Mouse (Mus musculus): ENCODE data around the gene Ppp1r14a.

Ppp1r14a gene

GRCm38 (mm10) chr7:29304463-29305262 lies 15.6 kb downstream of the Ppp1r14a start:
- DNase-seq: no peak

- DNase-seq: no peak
These were observed 16.3 kb downstream of the Ppp1r14a start for GRCm38 (mm10) chr7:29305263-29305988.

GRCm38 (mm10) chr7:29306108-29306507 lies 17.0 kb downstream of the Ppp1r14a start:
- DNase-seq: no peak

GRCm38 (mm10) chr7:29306619-29307018 lies 17.5 kb downstream of the Ppp1r14a start:
- DNase-seq: no peak

- DNase-seq: peak; percentile 69 to 77
These were observed 18.4 kb downstream of the Ppp1r14a start for GRCm38 (mm10) chr7:29307350-29308104.

GRCm38 (mm10) chr7:29309221-29309721 lies 20.2 kb downstream of the Ppp1r14a start:
- peak; percentile 37 to 43 for DNase-seq

- peak in 1 of 2 experiments; percentile 41 for DNase-seq
These were observed 20.6 kb downstream of the Ppp1r14a start for GRCm38 (mm10) chr7:29309749-29310148.

- no peak for DNase-seq
These were observed 23.9 kb downstream of the Ppp1r14a start for GRCm38 (mm10) chr7:29313051-29313450.

- no peak for DNase-seq
These were observed 24.6 kb downstream of the Ppp1r14a start for GRCm38 (mm10) chr7:29313572-29314261.

GRCm38 (mm10) chr7:29314844-29315628 lies 25.9 kb downstream of the Ppp1r14a start:
- DNase-seq: no peak

- no peak for DNase-seq
These were observed 27.1 kb downstream of the Ppp1r14a start for GRCm38 (mm10) chr7:29316137-29316734.

- peak in 1 of 2 experiments; percentile 46 for DNase-seq
These were observed 27.9 kb downstream of the Ppp1r14a start for GRCm38 (mm10) chr7:29316976-29317375.

GRCm38 (mm10) chr7:29317558-29317957 lies 28.4 kb downstream of the Ppp1r14a start:
- DNase-seq: peak; percentile 61 to 66

GRCm38 (mm10) chr7:29318115-29318911 lies 29.2 kb downstream of the Ppp1r14a start:
- peak in 1 of 2 experiments; percentile 34 for DNase-seq

- peak in 1 of 2 experiments; percentile 42 for DNase-seq
These were observed 30.5 kb downstream of the Ppp1r14a start for GRCm38 (mm10) chr7:29319337-29320307.

GRCm38 (mm10) chr7:29327087-29327486 lies 38.0 kb downstream of the Ppp1r14a start:
- no peak for DNase-seq

- DNase-seq: no peak
These were observed 39.9 kb downstream of the Ppp1r14a start for GRCm38 (mm10) chr7:29328984-29329383.

- DNase-seq: no peak
These were observed 45.0 kb downstream of the Ppp1r14a start for GRCm38 (mm10) chr7:29334156-29334555.

- no peak for DNase-seq
These were observed 46.2 kb downstream of the Ppp1r14a start for GRCm38 (mm10) chr7:29335276-29335675.
